Mouse (Mus musculus) intestine, embryonic 14.5 days (tissue): ENCODE data around the gene 2310007B03Rik. TPM values are rescaled to one million over a fixed set of nuclear protein-coding genes. Genes with fewer than 3 reads are reported as not detected.

Source experiments
- ATAC-seq: fragments of 200-750 bp; cut with Nextera tagmentation; replicated peaks from 2 replicates; pipeline ENCODE4 v1.8.0; 2017; ENCODE audit warnings: low read depth, moderate number of reproducible peaks, moderate TSS enrichment, moderate library complexity; ENCODE audit not compliant: low FRiP score, low TSS enrichment
- DNase-seq: peaks from one replicate; pipeline ENCODE4 v3.0.0-alpha.2; 2018; ENCODE audit warnings: low spot score
- H3K27ac ChIP-seq: fragments of 300-500 bp; sonication (generic); 2 replicates; pipeline ENCODE4 v1.5.1; 2014; ENCODE audit warnings: low read depth, mild to moderate bottlenecking, control low read depth
- H3K27me3 ChIP-seq: fragments of 300-500 bp; sonication (generic); replicated peaks from 2 replicates; pipeline ENCODE4 v1.6.1; 2014; ENCODE audit warnings: low read length, control low read depth; ENCODE audit not compliant: control insufficient read depth, insufficient read depth
- H3K36me3 ChIP-seq: fragments of 300-500 bp; sonication (generic); 2 replicates; pipeline ENCODE4 v1.6.1; 2014; ENCODE audit warnings: low read length, control low read depth; ENCODE audit not compliant: control insufficient read depth, insufficient read depth
- H3K4me1 ChIP-seq: fragments of 300-500 bp; sonication (generic); replicated peaks from 2 replicates; pipeline ENCODE4 v1.6.1; 2014; ENCODE audit warnings: low read length, control low read depth, mixed read lengths; ENCODE audit not compliant: control insufficient read depth, insufficient read depth
- H3K4me2 ChIP-seq: fragments of 300-500 bp; sonication (generic); 2 replicates; pipeline ENCODE4 v1.6.1; 2014; ENCODE audit warnings: low read length
- H3K4me3 ChIP-seq: fragments of 300-500 bp; sonication (generic); 2 replicates; pipeline ENCODE4 v1.5.1; 2014; ENCODE audit warnings: low read depth, low read length, control low read depth, mixed read lengths
- H3K9ac ChIP-seq: fragments of 300-500 bp; sonication (generic); 2 replicates; pipeline ENCODE4 v1.6.1; 2014; ENCODE audit warnings: mild to moderate bottlenecking, low read length
- H3K9me3 ChIP-seq: fragments of 300-500 bp; sonication (generic); 2 replicates; pipeline ENCODE4 v1.6.1; 2016; ENCODE audit warnings: low read length, control low read depth; ENCODE audit not compliant: control insufficient read depth
- WGBS: fragments of 180-500 bp; shearing (Covaris S2); extraction: QIAGEN DNeasy Blood & Tissue Kit; methylation state at CpG from one replicate; pipeline ENCODE4 v1.1.7; 2014; 5-methylcytosine and 5-hydroxymethylcytosine counted together
- polyA plus RNA-seq: library from polyadenylated mRNA; unstranded; fragments of >200 nt; fragmentation: Nextera tagmentation; extraction: Ambion mirVana; gene quantifications from 2 replicates; pipeline ENCODE4 v1.2.1, GENCODE M21; 2014

2310007B03Rik gene
- polyA plus RNA-seq, 1 experiment from 2014 or later, result 3.9 TPM

- Histone ChIP-seq H3K27me3 (peaks cover 49% of the 10 kb centered on the region), H3K27ac (no peak within 1 kb of the TSS), H3K4me2 (peak within 1 kb of the TSS; percentile 99), H3K9me3 (no peaks in the 10 kb centered on the region), H3K4me1 (peaks cover 3% of the 10 kb centered on the region; the same call in 1 of the 2 replicates), H3K4me3 (peak within 1 kb of the TSS; percentile 50), H3K36me3 (no peaks in the 10 kb centered on the region), H3K9ac (peak within 1 kb of the TSS; percentile 47)
- ATAC-seq (peak; percentile 70; the same call in 1 of the 2 replicates), DNase-seq (peak; percentile 75)
- WGBS, result under 1% methylated on average over 36 of the region's 39 CpGs
These were observed 59.1 kb downstream of the 2310007B03Rik start, which contains the start of gene Kif1a for GRCm38 (mm10) chr1:93101571-93102061. Gene Kif1a, minus strand, starts transcription at chr1:93101951.

Other genes starting within 250 kb of the 2310007B03Rik start
- 25.6 and 26.5 TPM in 2 replicates for gene Capn10, start 226.6 kb downstream of the 2310007B03Rik start, polyA plus RNA-seq
- 5.7 and 7.0 TPM in 2 replicates for gene Gpr35, start 210.1 kb downstream of the 2310007B03Rik start, polyA plus RNA-seq
- 0.16 TPM in 1 of 2 replicates, not detected in the other for gene Aqp12, start 154.6 kb downstream of the 2310007B03Rik start, polyA plus RNA-seq
- 15.8 and 16.7 TPM in 2 replicates for gene Kif1a, start 59.0 kb downstream of the 2310007B03Rik start, polyA plus RNA-seq
- gene Agxt, start 25.7 kb downstream of the 2310007B03Rik start, polyA plus RNA-seq, result not detected in 2 replicates
- gene Crocc2, start 7.8 kb upstream of the 2310007B03Rik start, polyA plus RNA-seq, result 0.04 and 0.16 TPM in 2 replicates
- 4.9 and 5.3 TPM in 2 replicates for gene Sned1, start 74.9 kb upstream of the 2310007B03Rik start, polyA plus RNA-seq
- 25.4 and 32.6 TPM in 2 replicates for gene Mterf4, start 145.0 kb upstream of the 2310007B03Rik start, polyA plus RNA-seq
- 57.8 and 67.2 TPM in 2 replicates for gene Ppp1r7, start 181.9 kb upstream of the 2310007B03Rik start, polyA plus RNA-seq
- gene Pask, start 182.5 kb upstream of the 2310007B03Rik start, polyA plus RNA-seq, result 13.2 and 15.4 TPM in 2 replicates
- 0.87 and 0.92 TPM in 2 replicates for gene Ano7, start 213.0 kb upstream of the 2310007B03Rik start, polyA plus RNA-seq